Mouse (Mus musculus): ENCODE results near the gene Dusp1. TPM values are rescaled to one million over a fixed set of nuclear protein-coding genes. Genes with fewer than 3 reads are reported as not detected.

The Dusp1 gene
- 19.3 and 19.8 TPM in 2 replicates for polyA plus RNA-seq (2014; fragmentation: Nextera tagmentation; extraction: Ambion mirVana)

- Histone ChIP-seq H3K4me2 (replicated peaks; ENCODE audit: low read depth, low read length) (peak within 1 kb of the TSS; percentile 93), H3K36me3 (ENCODE audit: control insufficient read depth, insufficient read depth, low read length) (peaks cover 8% of the 10 kb centered on the region; the same call in 1 of the 2 replicates), H3K27ac (ENCODE audit: low read depth, low read length) (peak within 1 kb of the TSS; percentile 69; the same call in 1 of the 2 replicates), H3K27me3 (ENCODE audit: control insufficient read depth, insufficient read depth, low read length) (no peaks in the 10 kb centered on the region), H3K4me3 (ENCODE audit: low read length) (peak within 1 kb of the TSS; percentile 86), H3K9ac (ENCODE audit: low read depth, low read length) (peak within 1 kb of the TSS; percentile 85), H3K4me1 (ENCODE audit: control insufficient read depth, insufficient read depth, low read length) (peaks cover 42% of the 10 kb centered on the region), H3K9me3 (ENCODE audit: control insufficient read depth, low read length) (no peaks in the 10 kb centered on the region)
- peak; percentile 77 for ATAC-seq (ENCODE audit: low FRiP score, low TSS enrichment)
- 1% methylated on average over 24 of the region's 25 CpGs for WGBS
These were observed at the start of gene Dusp1 for GRCm38 (mm10) chr17:26561651-26562181. Dusp1 (minus strand) TSS chr17:26562128.

GRCm38 (mm10) chr17:26611328-26611727, 49.4 kb upstream of the Dusp1 start:
- no peaks in the 10 kb centered on the region for H3K4me1 ChIP-seq (ENCODE audit: control insufficient read depth, insufficient read depth, low read length)
- H3K27me3 ChIP-seq (ENCODE audit: control insufficient read depth, insufficient read depth, low read length) = no peaks in the 10 kb centered on the region
- 78% methylated on average over 7 of the region's 7 CpGs for WGBS
- no peak overlapping the region for H3K4me2 ChIP-seq (replicated peaks; ENCODE audit: low read depth, low read length)
- no peak overlapping the region for H3K27ac ChIP-seq (ENCODE audit: low read depth, low read length)
- H3K4me3 ChIP-seq (ENCODE audit: low read length) = no peak overlapping the region
- no peak for ATAC-seq (ENCODE audit: low FRiP score, low TSS enrichment)
- H3K36me3 ChIP-seq (ENCODE audit: control insufficient read depth, insufficient read depth, low read length) = peaks cover 58% of the 10 kb centered on the region
- H3K9me3 ChIP-seq (ENCODE audit: control insufficient read depth, low read length) = no peaks in the 10 kb centered on the region
- no peak overlapping the region for H3K9ac ChIP-seq (ENCODE audit: low read depth, low read length)

GRCm38 (mm10) chr17:26609820-26610219, 47.9 kb upstream of the Dusp1 start:
- Histone ChIP-seq H3K9ac (ENCODE audit: low read depth, low read length) (no peak overlapping the region), H3K4me1 (ENCODE audit: control insufficient read depth, insufficient read depth, low read length) (no peaks in the 10 kb centered on the region), H3K4me3 (ENCODE audit: low read length) (no peak overlapping the region), H3K27me3 (ENCODE audit: control insufficient read depth, insufficient read depth, low read length) (no peaks in the 10 kb centered on the region), H3K27ac (ENCODE audit: low read depth, low read length) (no peak overlapping the region), H3K9me3 (ENCODE audit: control insufficient read depth, low read length) (no peaks in the 10 kb centered on the region), H3K36me3 (ENCODE audit: control insufficient read depth, insufficient read depth, low read length) (peaks cover 52% of the 10 kb centered on the region), H3K4me2 (replicated peaks; ENCODE audit: low read depth, low read length) (no peak overlapping the region)
- 83% methylated on average over 8 of the region's 8 CpGs for WGBS
- no peak for ATAC-seq (ENCODE audit: low FRiP score, low TSS enrichment)

GRCm38 (mm10) chr17:26608877-26609276, 46.9 kb upstream of the Dusp1 start:
- Histone ChIP-seq H3K4me3 (ENCODE audit: low read length) (no peak overlapping the region), H3K4me1 (ENCODE audit: control insufficient read depth, insufficient read depth, low read length) (no peaks in the 10 kb centered on the region), H3K27ac (ENCODE audit: low read depth, low read length) (no peak overlapping the region), H3K4me2 (replicated peaks; ENCODE audit: low read depth, low read length) (no peak overlapping the region), H3K36me3 (ENCODE audit: control insufficient read depth, insufficient read depth, low read length) (peaks cover 45% of the 10 kb centered on the region), H3K27me3 (ENCODE audit: control insufficient read depth, insufficient read depth, low read length) (no peaks in the 10 kb centered on the region), H3K9me3 (ENCODE audit: control insufficient read depth, low read length) (no peaks in the 10 kb centered on the region), H3K9ac (ENCODE audit: low read depth, low read length) (no peak overlapping the region)
- WGBS = 98% methylated on average over 8 of the region's 8 CpGs
- no peak for ATAC-seq (ENCODE audit: low FRiP score, low TSS enrichment)

- no peaks in the 10 kb centered on the region for H3K4me1 ChIP-seq (ENCODE audit: control insufficient read depth, insufficient read depth, low read length)
- H3K36me3 ChIP-seq (ENCODE audit: control insufficient read depth, insufficient read depth, low read length) = peaks cover 40% of the 10 kb centered on the region
- no peak overlapping the region for H3K27ac ChIP-seq (ENCODE audit: low read depth, low read length)
- H3K4me2 ChIP-seq (replicated peaks; ENCODE audit: low read depth, low read length) = no peak overlapping the region
- no peak for ATAC-seq (ENCODE audit: low FRiP score, low TSS enrichment)
- 93% methylated on average over 3 of the region's 3 CpGs for WGBS
- H3K9me3 ChIP-seq (ENCODE audit: control insufficient read depth, low read length) = no peaks in the 10 kb centered on the region
- H3K27me3 ChIP-seq (ENCODE audit: control insufficient read depth, insufficient read depth, low read length) = no peaks in the 10 kb centered on the region
- no peak overlapping the region for H3K4me3 ChIP-seq (ENCODE audit: low read length)
- H3K9ac ChIP-seq (ENCODE audit: low read depth, low read length) = no peak overlapping the region
These were observed 46.4 kb upstream of the Dusp1 start for GRCm38 (mm10) chr17:26608348-26608747.

GRCm38 (mm10) chr17:26606516-26606915, 44.6 kb upstream of the Dusp1 start:
- Histone ChIP-seq H3K9me3 (ENCODE audit: control insufficient read depth, low read length) (no peaks in the 10 kb centered on the region), H3K4me1 (ENCODE audit: control insufficient read depth, insufficient read depth, low read length) (peaks cover 13% of the 10 kb centered on the region), H3K27me3 (ENCODE audit: control insufficient read depth, insufficient read depth, low read length) (no peaks in the 10 kb centered on the region), H3K27ac (ENCODE audit: low read depth, low read length) (no peak overlapping the region), H3K4me3 (ENCODE audit: low read length) (no peak overlapping the region), H3K9ac (ENCODE audit: low read depth, low read length) (no peak overlapping the region), H3K36me3 (ENCODE audit: control insufficient read depth, insufficient read depth, low read length) (peaks cover 33% of the 10 kb centered on the region), H3K4me2 (replicated peaks; ENCODE audit: low read depth, low read length) (no peak overlapping the region)
- ATAC-seq (ENCODE audit: low FRiP score, low TSS enrichment) = no peak
- WGBS = 78% methylated on average over 2 of the region's 2 CpGs

GRCm38 (mm10) chr17:26605636-26606035, 43.7 kb upstream of the Dusp1 start:
- H3K9ac ChIP-seq (ENCODE audit: low read depth, low read length) = no peak overlapping the region
- peaks cover 15% of the 10 kb centered on the region for H3K4me1 ChIP-seq (ENCODE audit: control insufficient read depth, insufficient read depth, low read length)
- 81% methylated on average over 4 of the region's 4 CpGs for WGBS
- H3K9me3 ChIP-seq (ENCODE audit: control insufficient read depth, low read length) = no peaks in the 10 kb centered on the region
- no peak overlapping the region for H3K4me2 ChIP-seq (replicated peaks; ENCODE audit: low read depth, low read length)
- no peak overlapping the region for H3K4me3 ChIP-seq (ENCODE audit: low read length)
- no peak for ATAC-seq (ENCODE audit: low FRiP score, low TSS enrichment)
- no peak overlapping the region for H3K27ac ChIP-seq (ENCODE audit: low read depth, low read length)
- no peaks in the 10 kb centered on the region for H3K27me3 ChIP-seq (ENCODE audit: control insufficient read depth, insufficient read depth, low read length)
- peaks cover 29% of the 10 kb centered on the region for H3K36me3 ChIP-seq (ENCODE audit: control insufficient read depth, insufficient read depth, low read length)

GRCm38 (mm10) chr17:26603311-26603710, 41.4 kb upstream of the Dusp1 start:
- Histone ChIP-seq H3K27ac (ENCODE audit: low read depth, low read length) (peak overlapping the region; percentile 48; the same call in 1 of the 2 replicates), H3K4me3 (ENCODE audit: low read length) (no peak overlapping the region), H3K4me2 (replicated peaks; ENCODE audit: low read depth, low read length) (no peak overlapping the region), H3K9ac (ENCODE audit: low read depth, low read length) (no peak overlapping the region), H3K27me3 (ENCODE audit: control insufficient read depth, insufficient read depth, low read length) (no peaks in the 10 kb centered on the region), H3K9me3 (ENCODE audit: control insufficient read depth, low read length) (no peaks in the 10 kb centered on the region), H3K36me3 (ENCODE audit: control insufficient read depth, insufficient read depth, low read length) (peaks cover 10% of the 10 kb centered on the region; the same call in 1 of the 2 replicates), H3K4me1 (ENCODE audit: control insufficient read depth, insufficient read depth, low read length) (peaks cover 15% of the 10 kb centered on the region)
- ATAC-seq (ENCODE audit: low FRiP score, low TSS enrichment) = no peak
- 92% methylated on average over 8 of the region's 8 CpGs for WGBS

GRCm38 (mm10) chr17:26602371-26602885, 40.5 kb upstream of the Dusp1 start:
- H3K27me3 ChIP-seq (ENCODE audit: control insufficient read depth, insufficient read depth, low read length) = no peaks in the 10 kb centered on the region
- ATAC-seq (ENCODE audit: low FRiP score, low TSS enrichment) = no peak; the same call in 1 of the 2 replicates
- no peaks in the 10 kb centered on the region for H3K9me3 ChIP-seq (ENCODE audit: control insufficient read depth, low read length)
- H3K4me3 ChIP-seq (ENCODE audit: low read length) = no peak overlapping the region
- 49% methylated on average over 12 of the region's 12 CpGs for WGBS
- no peak overlapping the region for H3K4me2 ChIP-seq (replicated peaks; ENCODE audit: low read depth, low read length)
- peaks cover 8% of the 10 kb centered on the region; the same call in 1 of the 2 replicates for H3K36me3 ChIP-seq (ENCODE audit: control insufficient read depth, insufficient read depth, low read length)
- peaks cover 15% of the 10 kb centered on the region for H3K4me1 ChIP-seq (ENCODE audit: control insufficient read depth, insufficient read depth, low read length)
- H3K27ac ChIP-seq (ENCODE audit: low read depth, low read length) = peak overlapping the region; percentile 48
- no peak overlapping the region for H3K9ac ChIP-seq (ENCODE audit: low read depth, low read length)
